In genomic region chr2:90822978-90823377, GRCm38 (mm10) we compare ENCODE assay signal across 28 mouse cellular contexts. TPM values are rescaled to one million over a fixed set of nuclear protein-coding genes. Genes with fewer than 3 reads are reported as not detected.
"Had no signal": no experiment of that assay in that cellular context is flagged by ENCODE, and none has a peak within 500 bp of the region (broad histone marks: within the 10 kb centered on the region; RNA-seq: fewer than 3 reads in every experiment).

No protein-coding gene starts in this region.

- H3K27me3 ChIP-seq: heart, embryonic 13.5 days; heart, embryonic 15.5 days; hindbrain, embryonic 13.5 days; hindbrain, embryonic 15.5 days; intestine, embryonic 15.5 days; limb, embryonic 13.5 days; limb, embryonic 15.5 days; liver, embryonic 12.5 days had no signal

- H3K4me1 ChIP-seq: heart, embryonic 13.5 days; heart, embryonic 15.5 days; hindbrain, embryonic 13.5 days; hindbrain, embryonic 15.5 days; intestine, embryonic 15.5 days; limb, embryonic 13.5 days; limb, embryonic 15.5 days; liver, embryonic 12.5 days had no signal

- ATAC-seq: inflammation-experienced regulatory T-cells, adult 6 months; intestine, embryonic 15.5 days; intestine, postnatal 0 days; liver, embryonic 12.5 days had no signal

- H3K9me3 ChIP-seq: heart, embryonic 13.5 days; heart, embryonic 15.5 days; hindbrain, embryonic 13.5 days; hindbrain, embryonic 15.5 days; intestine, embryonic 15.5 days; limb, embryonic 13.5 days; limb, embryonic 15.5 days; liver, embryonic 12.5 days had no signal

- DNase-seq: gastrocnemius, adult 2 months; gastrocnemius, postnatal 10 days; gastrocnemius, postnatal 25 days; heart, adult 2 months; heart, postnatal 14 days; heart, postnatal 36 days; kidney, adult 18-20 months; kidney, adult 8-10 months; kidney, postnatal 10 days; kidney, postnatal 25 days; kidney, postnatal 4 days; left cerebral cortex, postnatal 4 days had no signal

- H3K9ac ChIP-seq: heart, embryonic 13.5 days; heart, embryonic 15.5 days; hindbrain, embryonic 13.5 days; hindbrain, embryonic 15.5 days; intestine, embryonic 15.5 days; limb, embryonic 13.5 days; limb, embryonic 15.5 days; liver, embryonic 12.5 days; liver, embryonic 14.5 days had no signal

- H3K27ac ChIP-seq: gastrocnemius, adult 2 months; heart, adult 2 months; heart, embryonic 13.5 days; heart, embryonic 15.5 days; hindbrain, embryonic 13.5 days; hindbrain, embryonic 15.5 days; intestine, embryonic 15.5 days; left cerebral cortex, adult 2 months; limb, embryonic 13.5 days; limb, embryonic 15.5 days; liver, embryonic 12.5 days; liver, embryonic 14.5 days had no signal

- H3K4me3 ChIP-seq: gastrocnemius, adult 2 months; heart, adult 2 months; heart, embryonic 13.5 days; heart, embryonic 15.5 days; hindbrain, embryonic 13.5 days; hindbrain, embryonic 15.5 days; intestine, embryonic 15.5 days; layer of hippocampus, adult 2 months; left cerebral cortex, adult 2 months; limb, embryonic 13.5 days; limb, embryonic 15.5 days; liver, embryonic 12.5 days had no signal

- H3K4me2 ChIP-seq: heart, embryonic 11.5 days; heart, embryonic 13.5 days; heart, embryonic 15.5 days; hindbrain, embryonic 13.5 days; hindbrain, embryonic 15.5 days; intestine, embryonic 15.5 days; limb, embryonic 13.5 days; limb, embryonic 15.5 days; liver, embryonic 12.5 days had no signal

- H3K36me3 ChIP-seq: heart, embryonic 13.5 days; heart, embryonic 15.5 days; hindbrain, embryonic 13.5 days; hindbrain, embryonic 15.5 days; intestine, embryonic 15.5 days; limb, embryonic 13.5 days; limb, embryonic 15.5 days; liver, embryonic 12.5 days had no signal

RNA-seq across cellular contexts. Expression of gene Agbl2, which starts 40.5 kb away (rescaled TPM):
- total RNA-seq: hematopoietic stem cell, adult 5-6 weeks; liver, adult 2 months had no signal
- polyA plus RNA-seq: inflammation-experienced regulatory T-cells, adult 6 months had no signal
